Mouse (Mus musculus): Measurements from ENCODE around the gene Car12. TPM values are rescaled to one million over a fixed set of nuclear protein-coding genes. Genes with fewer than 3 reads are reported as not detected.
A peak's percentile ranks its signal among the peaks of the same experiment; 100 is the strongest.

The Car12 gene
- total RNA-seq, 2 experiments from 2014 or later: 8.7 to 15.4 TPM

DNA sequence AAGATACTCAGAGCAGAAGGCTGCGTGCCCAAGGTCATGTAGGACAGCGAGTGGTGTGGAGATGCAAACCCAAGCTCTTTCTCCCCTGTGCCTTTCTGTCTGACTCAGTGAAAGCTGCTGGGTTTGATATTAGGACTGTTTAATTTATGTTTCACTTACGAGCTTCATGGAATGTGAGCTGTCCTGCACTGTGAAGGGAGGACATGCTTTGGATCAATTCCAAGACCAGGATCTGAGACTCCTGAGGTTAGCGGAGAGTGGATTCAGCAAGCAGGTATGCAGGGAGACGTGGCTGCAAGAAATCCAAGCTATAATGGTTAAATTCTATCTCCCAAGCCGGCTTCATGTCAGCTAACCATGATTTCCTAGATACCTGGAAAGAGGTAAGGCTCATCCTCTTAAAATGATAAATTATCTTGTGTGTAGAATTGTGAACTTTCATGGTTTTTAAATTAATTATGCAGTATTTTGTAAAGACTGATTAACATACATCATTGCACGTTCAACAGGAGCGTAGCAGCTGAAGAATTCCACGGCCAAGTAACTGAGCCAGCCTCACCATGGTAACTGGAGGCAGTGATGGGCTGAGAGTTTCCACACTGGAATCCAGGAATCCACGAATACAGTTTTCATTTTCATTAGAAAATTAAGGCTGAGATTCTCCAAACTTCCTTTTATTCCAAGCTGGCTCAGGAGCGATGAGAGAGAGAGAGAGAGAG is 5.3 kb upstream of the Car12 start:
- intact Hi-C loops (cut with DNase I): loop anchor here (5.0 kb wide), 1 partner anchor 61 kb away; no protein-coding TSS in a partner anchor
- no peak for DNase-seq (ENCODE audit: low spot score in 2 of 2)

- no peak for DNase-seq (ENCODE audit: low spot score in 2 of 2)
- intact Hi-C loops (cut with DNase I): loop anchor here (5.0 kb wide), 1 partner anchor 62 kb away; no protein-coding TSS in a partner anchor
Observed at GRCm38 (mm10) chr9:66708816-66709555, 4.5 kb upstream of the Car12 start.

DNA sequence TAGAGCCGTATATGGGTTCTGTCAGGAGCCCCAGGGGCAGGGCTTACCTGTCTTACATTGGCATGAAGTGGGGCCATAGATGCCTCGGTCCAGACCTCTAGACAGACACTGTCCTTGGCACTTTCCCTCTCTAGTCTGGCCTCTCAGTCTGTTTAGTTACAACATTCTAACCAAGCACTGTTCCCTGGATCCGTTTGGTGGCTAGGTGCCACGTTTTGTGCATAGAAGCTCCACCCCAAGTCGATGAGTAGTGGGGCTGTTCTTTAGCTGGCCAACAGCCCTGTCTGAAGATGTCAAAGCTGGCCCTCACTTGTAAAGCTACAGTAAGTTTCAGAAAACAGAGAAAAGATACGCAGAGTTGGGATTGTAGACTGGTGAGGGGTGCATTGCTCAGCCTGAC is 2.9 kb upstream of the Car12 start:
- intact Hi-C loops (cut with DNase I): no loop called here
- no peak for DNase-seq (ENCODE audit: low spot score in 2 of 2)

- intact Hi-C loops (cut with DNase I): no loop called here
- DNase-seq (ENCODE audit: low spot score in 2 of 2): no peak
Observed at GRCm38 (mm10) chr9:66714022-66714515, 583 bp downstream of the Car12 start.

- no peak for DNase-seq (ENCODE audit: low spot score in 2 of 2)
- intact Hi-C loops (cut with DNase I): no loop called here
Observed at GRCm38 (mm10) chr9:66715361-66715760, 1.9 kb downstream of the Car12 start.

DNA sequence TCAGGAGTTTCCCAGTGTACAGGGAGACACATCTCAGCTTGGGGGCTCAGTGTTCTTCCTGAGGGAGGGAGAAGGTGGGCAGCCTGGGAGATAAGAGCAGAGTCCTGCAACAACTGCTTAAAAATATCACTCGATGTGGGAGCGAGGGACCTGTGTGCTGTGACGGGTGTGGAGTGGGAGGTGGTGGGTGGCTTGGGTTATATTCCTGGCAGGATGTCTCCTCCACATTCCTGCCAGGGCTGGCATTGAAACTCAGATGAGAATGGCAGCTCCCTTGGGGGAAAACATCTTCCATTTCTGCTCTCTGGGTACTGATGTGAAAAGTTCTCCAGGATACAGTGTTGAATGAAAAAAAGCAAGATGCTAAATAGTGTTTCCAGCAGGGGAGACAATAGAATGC is 3.0 kb downstream of the Car12 start:
- intact Hi-C loops (cut with DNase I): no loop called here
- peak; percentile 51 to 74 for DNase-seq (ENCODE audit: low spot score in 2 of 2)

DNA sequence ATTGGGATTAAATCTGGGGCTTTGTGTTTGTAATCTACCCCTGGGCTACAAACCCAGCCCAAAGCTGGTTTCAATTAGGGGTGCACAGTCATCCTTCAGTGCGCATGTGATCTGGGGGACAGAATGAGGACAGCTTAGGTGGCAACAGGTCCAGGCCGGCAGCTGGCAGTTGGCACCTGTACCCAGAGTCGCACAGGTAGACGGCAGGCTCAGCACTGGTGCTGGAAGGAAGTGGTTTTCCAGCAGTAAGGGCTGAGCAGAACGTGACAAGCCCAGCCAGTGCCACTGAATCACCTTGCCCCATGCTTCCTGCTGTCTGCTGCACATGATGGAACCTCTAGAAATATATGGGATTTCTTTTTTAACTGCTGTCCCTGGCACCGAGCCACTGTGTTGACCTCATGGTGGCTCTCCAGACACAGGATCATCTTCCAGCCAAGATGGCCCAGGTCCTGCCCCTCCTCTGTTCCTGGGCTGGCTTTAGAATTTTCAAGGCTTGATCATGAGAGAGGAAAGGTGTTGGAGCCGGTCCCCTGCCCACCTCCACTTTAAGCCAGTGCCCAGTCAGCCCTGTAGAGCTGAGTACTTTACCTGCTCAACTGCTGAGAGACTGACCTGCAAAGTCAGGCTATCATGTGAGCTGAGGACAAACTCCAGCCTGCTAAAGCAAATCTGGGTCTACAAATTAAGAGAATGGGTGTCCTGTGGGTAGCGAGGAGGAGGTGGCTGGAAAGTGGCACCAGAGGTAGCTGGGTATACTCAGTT is 7.4 kb downstream of the Car12 start:
- no peak for DNase-seq (ENCODE audit: low spot score in 2 of 2)
- intact Hi-C loops (cut with DNase I): no loop called here

DNA sequence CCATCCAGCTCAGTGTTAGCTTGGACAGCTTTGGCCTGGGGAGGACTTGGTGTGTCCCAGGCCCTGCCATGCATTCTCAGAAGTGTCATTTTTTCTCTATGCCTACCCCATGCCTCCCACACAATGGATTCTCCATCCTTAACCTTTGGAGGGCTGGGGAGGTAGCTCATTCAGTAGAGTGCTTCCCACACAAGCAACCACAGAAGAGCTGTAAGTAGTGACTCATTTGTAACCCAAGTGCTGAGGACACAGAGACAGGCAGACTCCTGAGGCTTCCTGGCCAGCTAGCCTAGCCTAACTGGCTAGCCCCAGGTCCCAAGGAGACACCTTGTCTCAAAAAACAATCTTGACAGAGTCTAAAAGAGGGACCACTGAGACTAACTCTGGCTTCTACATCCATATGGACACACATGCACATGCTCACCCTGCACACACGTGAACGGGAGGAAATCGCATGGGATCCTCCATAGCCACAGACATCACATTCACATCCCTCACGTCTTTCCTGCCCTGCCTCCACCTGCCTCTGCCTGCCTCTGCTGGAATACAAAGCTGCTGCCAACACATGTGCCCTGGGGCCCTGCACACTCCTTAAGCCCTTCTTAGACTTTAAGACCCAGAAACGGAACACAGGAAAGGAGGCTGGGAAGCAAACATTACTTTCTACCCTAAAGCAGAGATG is 8.8 kb downstream of the Car12 start:
- DNase-seq (ENCODE audit: low spot score in 2 of 2): no peak
- intact Hi-C loops (cut with DNase I): no loop called here

DNA sequence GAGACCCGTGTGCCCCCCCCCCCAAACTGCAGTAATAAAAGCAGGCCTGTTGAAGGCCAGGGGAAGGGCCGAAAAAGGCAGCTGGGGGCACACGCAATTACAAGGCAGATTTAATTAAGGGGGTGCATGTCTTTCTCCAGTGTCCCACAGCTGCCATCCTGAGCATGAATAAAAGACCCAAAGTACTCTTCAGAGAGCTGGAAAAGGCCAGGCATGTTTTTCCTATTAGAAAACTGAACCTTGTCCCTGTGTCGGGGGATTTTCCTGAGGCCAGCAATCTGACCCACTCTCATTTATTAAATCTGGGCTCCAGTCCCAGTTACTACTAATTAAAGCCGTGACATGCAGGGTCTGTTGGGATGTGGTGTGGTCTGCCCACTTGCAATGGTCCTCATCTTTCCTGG is 9.4 kb downstream of the Car12 start:
- intact Hi-C loops (cut with DNase I): no loop called here
- DNase-seq (ENCODE audit: low spot score in 2 of 2): no peak

DNA sequence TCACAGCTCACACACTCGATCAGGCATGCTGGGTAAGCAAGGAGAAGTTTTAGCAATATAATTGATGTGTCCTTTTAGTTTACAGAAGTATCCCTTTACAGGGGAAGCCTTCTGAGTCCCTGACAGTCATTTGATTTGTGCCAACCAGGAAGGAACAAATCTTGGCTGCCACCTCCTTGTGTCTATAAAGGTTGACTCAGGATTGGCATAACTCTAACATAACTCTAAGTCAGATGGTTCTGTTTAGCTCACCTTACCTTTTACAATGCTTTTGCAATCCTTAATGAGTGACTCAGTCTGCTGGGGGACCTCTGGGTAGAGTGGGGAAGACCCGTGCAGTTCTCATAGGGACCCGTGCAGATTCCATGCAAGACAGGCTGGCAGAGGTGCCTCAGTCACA is 12.1 kb downstream of the Car12 start:
- DNase-seq (ENCODE audit: low spot score in 2 of 2): no peak
- intact Hi-C loops (cut with DNase I): no loop called here

- DNase-seq (ENCODE audit: low spot score in 2 of 2): no peak
- intact Hi-C loops (cut with DNase I): no loop called here
Observed at GRCm38 (mm10) chr9:66727333-66727732, 13.8 kb downstream of the Car12 start.

GRCm38 (mm10) chr9:66730556-66730955 is 17.1 kb downstream of the Car12 start:
- DNase-seq (ENCODE audit: low spot score in 2 of 2): no peak
- intact Hi-C loops (cut with DNase I): no loop called here

DNA sequence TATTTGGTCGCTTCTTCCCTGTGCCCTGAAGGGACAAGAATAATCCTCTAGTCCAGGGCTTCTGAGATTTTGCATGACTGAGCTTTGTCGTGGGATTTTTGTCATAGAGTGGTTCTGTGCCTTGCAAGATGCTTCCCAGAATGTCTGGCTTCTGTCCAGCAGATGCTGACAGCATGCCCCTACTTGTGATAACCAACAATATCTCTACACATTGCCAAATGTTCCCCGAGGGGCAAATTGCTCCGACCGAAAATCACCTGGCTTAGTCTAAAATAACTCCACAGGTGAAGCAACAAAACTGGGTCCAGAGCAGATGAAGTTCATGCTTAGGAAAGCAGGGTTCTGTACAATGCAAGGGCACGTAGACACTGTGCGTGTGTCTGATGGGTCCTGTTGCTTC is 17.8 kb downstream of the Car12 start:
- intact Hi-C loops (cut with DNase I): no loop called here
- DNase-seq (ENCODE audit: low spot score in 2 of 2): no peak

GRCm38 (mm10) chr9:66732791-66733691 is 19.6 kb downstream of the Car12 start:
- intact Hi-C loops (cut with DNase I): no loop called here
- peak; percentile 71 to 75 for DNase-seq (ENCODE audit: low spot score in 2 of 2)

- no peak for DNase-seq (ENCODE audit: low spot score in 2 of 2)
- intact Hi-C loops (cut with DNase I): no loop called here
Observed at GRCm38 (mm10) chr9:66734568-66734967, 21.1 kb downstream of the Car12 start.

DNA sequence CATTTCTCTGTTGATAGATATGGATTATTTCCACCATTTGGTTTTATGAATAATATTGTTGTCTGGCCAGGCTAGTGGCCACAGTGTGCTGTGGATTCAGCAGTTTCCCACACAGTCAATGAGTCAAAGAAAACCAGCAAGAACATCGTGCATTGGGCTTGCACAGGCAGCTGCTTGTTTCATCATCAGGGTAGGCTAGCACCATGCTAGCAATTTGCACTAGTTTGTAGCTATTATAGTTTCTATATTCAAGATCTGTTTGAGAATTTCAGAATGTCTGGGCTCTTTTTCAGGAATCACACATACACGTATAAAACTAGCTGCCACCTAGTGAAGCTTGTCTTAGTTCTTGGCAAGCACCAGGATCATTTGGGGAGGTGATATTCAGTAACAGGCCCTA is 21.6 kb downstream of the Car12 start:
- intact Hi-C loops (cut with DNase I): no loop called here
- DNase-seq (ENCODE audit: low spot score in 2 of 2): peak in 1 of 2 experiments; percentile 18

DNA sequence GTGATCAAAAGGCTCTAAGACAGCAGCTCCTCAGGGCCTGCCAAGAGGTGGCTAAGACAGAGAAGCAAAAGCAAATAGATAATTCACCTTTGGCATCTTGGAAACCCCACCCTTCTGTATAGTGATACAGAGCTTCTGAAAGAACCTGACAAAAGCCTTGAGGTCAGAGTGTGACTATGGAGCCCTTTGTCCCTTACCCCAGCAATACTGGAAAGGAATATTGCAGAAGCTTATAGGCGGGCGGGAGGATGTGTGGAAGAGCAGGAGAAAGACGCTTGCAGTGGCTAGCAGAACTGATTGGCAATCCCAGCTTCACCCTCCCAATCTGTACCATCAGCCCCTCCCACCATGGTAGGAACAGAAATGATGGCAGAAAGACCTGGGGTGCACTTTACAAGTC is 22.5 kb downstream of the Car12 start:
- DNase-seq (ENCODE audit: low spot score in 2 of 2): no peak
- intact Hi-C loops (cut with DNase I): no loop called here

GRCm38 (mm10) chr9:66736551-66736950 is 23.1 kb downstream of the Car12 start:
- no peak for DNase-seq (ENCODE audit: low spot score in 2 of 2)
- intact Hi-C loops (cut with DNase I): no loop called here

DNA sequence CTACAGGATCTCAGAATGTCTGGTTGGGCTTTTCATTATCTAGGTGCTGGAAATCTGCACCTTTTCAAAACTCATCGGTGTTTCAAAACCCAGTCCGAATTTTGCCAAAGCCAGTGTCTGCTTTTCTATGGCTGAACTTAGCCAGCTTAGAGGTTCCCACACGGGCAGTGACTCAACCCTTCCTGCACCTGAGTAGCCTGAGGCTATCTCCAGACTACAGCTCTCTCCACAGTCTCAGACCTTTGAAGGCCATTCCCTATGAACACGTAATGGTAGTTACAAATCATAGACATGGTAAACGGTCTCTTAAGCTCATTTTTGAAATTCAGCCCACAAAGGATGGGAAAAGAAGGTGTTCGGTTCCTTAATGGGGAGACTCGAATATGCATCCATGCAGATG is 26.0 kb downstream of the Car12 start:
- intact Hi-C loops (cut with DNase I): no loop called here
- no peak for DNase-seq (ENCODE audit: low spot score in 2 of 2)

All from left cerebral cortex, postnatal 36 days (tissue).